Mouse (Mus musculus): Measurements from ENCODE around the gene Sh3glb2.

DNA sequence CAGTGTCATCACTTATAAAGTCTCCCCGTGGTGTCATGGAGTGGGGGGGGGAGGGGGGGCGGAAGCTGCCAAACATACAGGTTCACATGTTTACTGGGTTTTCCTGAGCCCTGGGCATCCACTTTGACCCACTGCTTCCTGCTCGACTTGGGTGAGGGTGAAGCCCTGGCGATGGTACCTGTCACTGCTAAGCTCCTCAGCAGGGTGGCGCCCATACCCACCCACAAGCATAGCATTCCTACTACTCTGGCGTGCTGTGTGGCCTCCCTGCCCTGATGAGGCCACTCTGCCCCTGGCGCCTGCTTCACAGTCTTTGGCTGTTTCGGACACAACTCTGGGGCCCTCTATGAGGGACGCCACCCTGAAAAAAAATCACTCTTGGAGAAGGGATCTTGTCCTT is 2.2 kb downstream of the Sh3glb2 start:
- TF ChIP-seq POLR2A (IDR thresholded peaks at IDR 0.05; ENCODE audit: insufficient read depth, low read depth, low read length) (no peak), CTCF (IDR thresholded peaks at IDR 0.05; ENCODE audit: insufficient read depth, low read depth, low read length) (no peak)

All from olfactory bulb, adult 2 months (tissue).